Mouse (Mus musculus): ENCODE data around the gene Acsm4. TPM values are rescaled to one million over a fixed set of nuclear protein-coding genes. Genes with fewer than 3 reads are reported as not detected.

The Acsm4 gene
- polyA plus RNA-seq, 1 experiment from 2014 or later: not detected

DNA sequence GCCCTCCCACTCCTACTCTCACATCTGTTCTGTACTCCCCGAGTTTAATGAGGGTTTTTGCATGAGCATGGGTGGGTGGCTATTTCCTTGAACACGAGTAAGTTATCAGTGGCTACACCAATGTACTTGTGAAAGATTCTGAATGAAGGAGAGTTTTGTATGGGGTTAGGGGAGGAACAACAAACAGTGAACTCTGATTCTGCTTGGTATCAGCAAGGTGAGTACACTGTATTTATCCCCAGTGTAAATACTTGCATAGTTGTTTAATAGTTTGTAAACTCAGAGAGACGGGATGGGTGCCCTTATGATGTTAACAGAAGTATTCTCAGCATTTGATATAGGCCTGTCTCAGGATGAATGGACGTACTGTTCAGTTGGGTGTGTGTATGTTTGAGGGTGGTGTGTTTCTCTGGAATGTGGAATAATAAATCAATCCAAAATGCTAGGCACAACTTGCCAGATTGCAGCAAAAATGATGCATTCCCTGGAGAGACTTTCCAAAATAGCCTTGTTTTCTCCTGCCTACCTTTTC is 72.4 kb downstream of the Acsm4 start:
- no peak overlapping the region for H3K4me3 ChIP-seq (replicated peaks)
- H3K4me1 ChIP-seq (replicated peaks): no peaks in the 10 kb centered on the region
- no peak overlapping the region for H3K27ac ChIP-seq (replicated peaks)
- H3K36me3 ChIP-seq (replicated peaks): no peaks in the 10 kb centered on the region
- H3K4me2 ChIP-seq: no peak overlapping the region
- ATAC-seq (ENCODE audit: insufficient read depth): no peak
- no peaks in the 10 kb centered on the region for H3K9me3 ChIP-seq (replicated peaks)
- H3K27me3 ChIP-seq: no peaks in the 10 kb centered on the region
- 41% methylated on average over 4 of the region's 4 CpGs for WGBS (ENCODE audit: insufficient replicate concordance)
- no peak overlapping the region for H3K9ac ChIP-seq

Other genes starting within 250 kb of the Acsm4 start
- not detected in 2 replicates for gene Gp2, start 230.7 kb upstream of the Acsm4 start, polyA plus RNA-seq (2015; fragmentation: Nextera tagmentation; extraction: Ambion mirVana)
- gene Umod, start 210.7 kb upstream of the Acsm4 start, polyA plus RNA-seq (2015; fragmentation: Nextera tagmentation; extraction: Ambion mirVana): not detected in 2 replicates
- gene Acsm5, start 170.6 kb upstream of the Acsm4 start, polyA plus RNA-seq (2015; fragmentation: Nextera tagmentation; extraction: Ambion mirVana): 0.21 and 0.23 TPM in 2 replicates
- not detected in 2 replicates for gene Pdilt, start 166.5 kb upstream of the Acsm4 start, polyA plus RNA-seq (2015; fragmentation: Nextera tagmentation; extraction: Ambion mirVana)
- not detected in 2 replicates for gene Acsm2, start 135.7 kb upstream of the Acsm4 start, polyA plus RNA-seq (2015; fragmentation: Nextera tagmentation; extraction: Ambion mirVana)
- gene Acsm1, start 83.0 kb upstream of the Acsm4 start, polyA plus RNA-seq (2015; fragmentation: Nextera tagmentation; extraction: Ambion mirVana): 13.9 and 17.2 TPM in 2 replicates
- gene Thumpd1, start 30.8 kb downstream of the Acsm4 start, polyA plus RNA-seq (2015; fragmentation: Nextera tagmentation; extraction: Ambion mirVana): 23.7 and 24.0 TPM in 2 replicates
- 3.2 and 5.4 TPM in 2 replicates for gene Acsm3, start 70.9 kb downstream of the Acsm4 start, polyA plus RNA-seq (2015; fragmentation: Nextera tagmentation; extraction: Ambion mirVana)
- 10.8 and 11.6 TPM in 2 replicates for gene Rexo5, start 104.0 kb downstream of the Acsm4 start, polyA plus RNA-seq (2015; fragmentation: Nextera tagmentation; extraction: Ambion mirVana)
- 10.4 and 10.8 TPM in 2 replicates for gene Eri2, start 104.0 kb downstream of the Acsm4 start, polyA plus RNA-seq (2015; fragmentation: Nextera tagmentation; extraction: Ambion mirVana)
- gene Lyrm1, start 205.8 kb downstream of the Acsm4 start, polyA plus RNA-seq (2015; fragmentation: Nextera tagmentation; extraction: Ambion mirVana): 2.4 and 3.0 TPM in 2 replicates
- 1.6 and 2.1 TPM in 2 replicates for gene Dcun1d3, start 206.3 kb downstream of the Acsm4 start, polyA plus RNA-seq (2015; fragmentation: Nextera tagmentation; extraction: Ambion mirVana)

All from liver, embryonic 15.5 days (tissue).